Mouse (Mus musculus) liver, postnatal 0 days (tissue): ENCODE results near the gene Tcaf2. TPM values are rescaled to one million over a fixed set of nuclear protein-coding genes. Genes with fewer than 3 reads are reported as not detected.

Experiments used
- ATAC-seq: fragments of 200-750 bp; cut with Nextera tagmentation; 2 replicates; pipeline ENCODE4 v1.8.0; 2017; ENCODE audit warnings: mild to moderate bottlenecking, moderate library complexity
- DNase-seq: peaks from one replicate; pipeline ENCODE4 v3.0.0-alpha.2; 2016
- H3K27ac ChIP-seq: fragments of 300-500 bp; sonication (generic); 2 replicates; pipeline ENCODE4 v1.5.1; 2014; ENCODE audit warnings: antibody characterized with exemption, moderate library complexity, mild to moderate bottlenecking, low read depth
- H3K27me3 ChIP-seq: fragments of 300-500 bp; sonication (generic); 2 replicates; pipeline ENCODE4 v1.6.1; 2014; ENCODE audit warnings: low read length, control low read depth, mixed read lengths; ENCODE audit not compliant: insufficient read depth
- H3K36me3 ChIP-seq: fragments of 300-500 bp; sonication (generic); replicated peaks from 2 replicates; pipeline ENCODE4 v1.6.1; 2014; ENCODE audit warnings: mild to moderate bottlenecking, control low read depth, low read length, moderate library complexity, mixed read lengths; ENCODE audit not compliant: insufficient read depth
- H3K4me1 ChIP-seq: fragments of 300-500 bp; sonication (generic); 2 replicates; pipeline ENCODE4 v1.6.1; 2014; ENCODE audit warnings: antibody characterized with exemption, mild to moderate bottlenecking, control low read depth; ENCODE audit not compliant: insufficient read depth
- H3K4me2 ChIP-seq: fragments of 300-500 bp; sonication (generic); 2 replicates; pipeline ENCODE4 v1.6.1; 2014; ENCODE audit warnings: low read depth, mild to moderate bottlenecking, low read length, moderate library complexity, mixed read lengths
- H3K4me3 ChIP-seq: fragments of 300-500 bp; sonication (generic); 2 replicates; pipeline ENCODE4 v1.5.1; 2014; ENCODE audit warnings: low read depth, low read length
- H3K9ac ChIP-seq: fragments of 300-500 bp; sonication (generic); replicated peaks from 2 replicates; pipeline ENCODE4 v1.6.1; 2014; ENCODE audit warnings: mild to moderate bottlenecking, moderate library complexity
- H3K9me3 ChIP-seq: fragments of 300-500 bp; sonication (generic); 2 replicates; pipeline ENCODE4 v1.6.1; 2016; ENCODE audit warnings: mild to moderate bottlenecking, control low read depth, low read length, mixed read lengths
- CTCF ChIP-seq: sonication (generic); IDR thresholded peaks from 2 replicates; pipeline ENCODE4 v1.5.1; 2016; ENCODE audit warnings: antibody characterized with exemption, low read depth
- EP300 ChIP-seq: IDR thresholded peaks from 2 replicates; pipeline ENCODE4 v1.6.1; 2016; ENCODE audit warnings: antibody characterized with exemption, low read depth, mild to moderate bottlenecking
- WGBS: fragments of 180-500 bp; shearing (Covaris S2); extraction: QIAGEN DNeasy Blood & Tissue Kit; methylation state at CpG from one replicate; pipeline ENCODE4 v1.1.7; 2014; ENCODE audit not compliant: insufficient replicate concordance; 5-methylcytosine and 5-hydroxymethylcytosine counted together
- polyA plus RNA-seq: library from polyadenylated mRNA; unstranded; fragments of >200 nt; fragmentation: Nextera tagmentation; extraction: Ambion mirVana; gene quantifications from 2 replicates; pipeline ENCODE4 v1.2.1, GENCODE M21; 2015

The Tcaf2 gene
- polyA plus RNA-seq, 1 experiment from 2014 or later: 0.11 TPM

- DNase-seq: no peak
Measured at GRCm38 (mm10) chr6:42612218-42612617, 32.8 kb downstream of the Tcaf2 start.

GRCm38 (mm10) chr6:42610954-42611522 lies 34.0 kb downstream of the Tcaf2 start:
- no peak for DNase-seq
- H3K27ac ChIP-seq: no peak overlapping the region
- no peaks in the 10 kb centered on the region for H3K36me3 ChIP-seq
- no peak for TF ChIP-seq CTCF
- TF ChIP-seq EP300: no peak
- H3K4me1 ChIP-seq: no peaks in the 10 kb centered on the region
- H3K9ac ChIP-seq: no peak overlapping the region
- H3K4me3 ChIP-seq: no peak overlapping the region
- no peaks in the 10 kb centered on the region for H3K27me3 ChIP-seq
- WGBS: 58% methylated on average over 4 of the region's 4 CpGs
- ATAC-seq: no peak
- no peaks in the 10 kb centered on the region for H3K9me3 ChIP-seq
- H3K4me2 ChIP-seq: no peak overlapping the region

More at GRCm38 (mm10) chr6:42612218-42612617, 32.8 kb downstream of the Tcaf2 start:
- no peak overlapping the region for H3K4me2 ChIP-seq
- no peaks in the 10 kb centered on the region for H3K27me3 ChIP-seq
- no peak overlapping the region for H3K9ac ChIP-seq
- TF ChIP-seq EP300: no peak
- TF ChIP-seq CTCF: peak; percentile 60
- no peak overlapping the region for H3K4me3 ChIP-seq
- no peaks in the 10 kb centered on the region for H3K9me3 ChIP-seq
- no peak overlapping the region for H3K27ac ChIP-seq
- no peak for ATAC-seq
- no peaks in the 10 kb centered on the region for H3K36me3 ChIP-seq
- no peaks in the 10 kb centered on the region for H3K4me1 ChIP-seq

GRCm38 (mm10) chr6:42597592-42597991 lies 47.5 kb downstream of the Tcaf2 start, which contains the start of gene Tcaf3:
TSS of gene Tcaf3 (minus strand) at chr6:42597692.
- Histone ChIP-seq H3K9me3 (no peaks in the 10 kb centered on the region), H3K4me3 (no peak within 1 kb of the TSS), H3K4me1 (no peaks in the 10 kb centered on the region), H3K4me2 (no peak within 1 kb of the TSS), H3K36me3 (no peaks in the 10 kb centered on the region), H3K27me3 (no peaks in the 10 kb centered on the region), H3K9ac (no peak within 1 kb of the TSS), H3K27ac (no peak within 1 kb of the TSS)
- no peak for ATAC-seq
- 71% methylated on average over 4 of the region's 4 CpGs for WGBS
- no peak for TF ChIP-seq EP300
- no peak for TF ChIP-seq CTCF
- no peak for DNase-seq

GRCm38 (mm10) chr6:42593138-42593882 lies 51.7 kb downstream of the Tcaf2 start:
- H3K4me3 ChIP-seq: no peak overlapping the region
- no peak overlapping the region for H3K9ac ChIP-seq
- no peak for TF ChIP-seq EP300
- TF ChIP-seq CTCF: no peak
- H3K27me3 ChIP-seq: no peaks in the 10 kb centered on the region
- no peak overlapping the region for H3K27ac ChIP-seq
- H3K9me3 ChIP-seq: no peaks in the 10 kb centered on the region
- WGBS: 68% methylated on average over 17 of the region's 17 CpGs
- no peaks in the 10 kb centered on the region for H3K36me3 ChIP-seq
- DNase-seq (no peak), ATAC-seq (no peak)
- no peaks in the 10 kb centered on the region for H3K4me1 ChIP-seq
- no peak overlapping the region for H3K4me2 ChIP-seq

GRCm38 (mm10) chr6:42586569-42586968 lies 58.5 kb downstream of the Tcaf2 start:
- Histone ChIP-seq H3K4me2 (no peak overlapping the region), H3K4me3 (no peak overlapping the region), H3K9me3 (no peaks in the 10 kb centered on the region), H3K4me1 (no peaks in the 10 kb centered on the region), H3K36me3 (no peaks in the 10 kb centered on the region), H3K9ac (no peak overlapping the region), H3K27me3 (no peaks in the 10 kb centered on the region), H3K27ac (no peak overlapping the region)
- DNase-seq (no peak), ATAC-seq (no peak)
- 75% methylated on average over 5 of the region's 5 CpGs for WGBS
- no peak for TF ChIP-seq EP300

- ATAC-seq (no peak), DNase-seq (peak; percentile 68)
- no peak overlapping the region for H3K9ac ChIP-seq
- H3K36me3 ChIP-seq: no peaks in the 10 kb centered on the region
- H3K4me3 ChIP-seq: no peak overlapping the region
- TF ChIP-seq CTCF: peak; percentile 68
- no peak for TF ChIP-seq EP300
- 4% methylated on average over 7 of the region's 7 CpGs for WGBS
- no peaks in the 10 kb centered on the region for H3K4me1 ChIP-seq
- H3K9me3 ChIP-seq: no peaks in the 10 kb centered on the region
- no peak overlapping the region for H3K27ac ChIP-seq
- H3K27me3 ChIP-seq: no peaks in the 10 kb centered on the region
- H3K4me2 ChIP-seq: no peak overlapping the region
Measured at GRCm38 (mm10) chr6:42583488-42583872, 61.6 kb downstream of the Tcaf2 start.
